Mouse (Mus musculus) heart, postnatal 0 days (tissue): Measurements from ENCODE around the gene Fam174b. TPM values are rescaled to one million over a fixed set of nuclear protein-coding genes. Genes with fewer than 3 reads are reported as not detected.

Experiments
- ATAC-seq: fragments of 200-750 bp; cut with Nextera tagmentation; 2 replicates; pipeline ENCODE4 v1.8.0; 2017; ENCODE audit warnings: low read depth, moderate number of reproducible peaks, moderate library complexity; ENCODE audit not compliant: insufficient read depth
- DNase-seq: peaks from one replicate; pipeline ENCODE4 v3.0.0-alpha.2; 2016; ENCODE audit warnings: low spot score
- H3K27ac ChIP-seq: fragments of 300-500 bp; sonication (generic); 2 replicates; pipeline ENCODE4 v1.5.1; 2014; ENCODE audit warnings: low read depth, mild to moderate bottlenecking
- H3K27me3 ChIP-seq: fragments of 300-500 bp; sonication (generic); 2 replicates; pipeline ENCODE4 v1.6.1; 2014; ENCODE audit warnings: low read length, mixed read lengths; ENCODE audit not compliant: control insufficient read depth, insufficient read depth
- H3K36me3 ChIP-seq: fragments of 300-500 bp; sonication (generic); replicated peaks from 2 replicates; pipeline ENCODE4 v1.6.1; 2014; ENCODE audit warnings: low read length, mixed read lengths; ENCODE audit not compliant: control insufficient read depth, insufficient read depth
- H3K4me1 ChIP-seq: fragments of 300-500 bp; sonication (generic); 2 replicates; pipeline ENCODE4 v1.6.1; 2014; ENCODE audit warnings: antibody characterized with exemption; ENCODE audit not compliant: control insufficient read depth, insufficient read depth
- H3K4me2 ChIP-seq: fragments of 300-500 bp; sonication (generic); 2 replicates; pipeline ENCODE4 v1.6.1; 2014; ENCODE audit warnings: low read depth, mild to moderate bottlenecking, low read length, moderate library complexity
- H3K4me3 ChIP-seq: fragments of 300-500 bp; sonication (generic); 2 replicates; pipeline ENCODE4 v1.5.1; 2014; ENCODE audit warnings: low read depth, low read length
- H3K9ac ChIP-seq: fragments of 300-500 bp; sonication (generic); replicated peaks from 2 replicates; pipeline ENCODE4 v1.6.1; 2014; ENCODE audit warnings: low read depth, low read length, mixed read lengths
- H3K9me3 ChIP-seq: fragments of 300-500 bp; sonication (generic); replicated peaks from 2 replicates; pipeline ENCODE4 v1.6.1; 2016; ENCODE audit warnings: low read length; ENCODE audit not compliant: control insufficient read depth
- CTCF ChIP-seq: IDR thresholded peaks from 2 replicates; pipeline ENCODE4 v1.5.1; 2016; ENCODE audit warnings: antibody characterized with exemption, control low read depth, low read depth
- EP300 ChIP-seq: IDR thresholded peaks from 2 replicates; pipeline ENCODE4 v1.6.1; 2016; ENCODE audit warnings: antibody characterized with exemption, low read depth
- WGBS: fragments of 180-500 bp; shearing (Covaris S2); extraction: QIAGEN DNeasy Blood & Tissue Kit; methylation state at CpG from one replicate; pipeline ENCODE4 v1.1.7; 2014; 5-methylcytosine and 5-hydroxymethylcytosine counted together
- polyA plus RNA-seq: library from polyadenylated mRNA; unstranded; fragments of >200 nt; fragmentation: Nextera tagmentation; extraction: Ambion mirVana; gene quantifications from 2 replicates; pipeline ENCODE4 v1.2.1, GENCODE M21; 2015
- total RNA-seq: library from RNA; depleted of rRNA; stranded (reverse); fragments of >200 nt; gene quantifications from 2 replicates; pipeline ENCODE4 v1.2.3, GENCODE M21; 2014; ENCODE audit warnings: low replicate concordance

Gene Fam174b
- total and polyA plus RNA-seq, 2 experiments from 2014 or later: 72.9 to 94.7 TPM

- no peak overlapping the region for H3K4me3 ChIP-seq
- H3K4me2 ChIP-seq: no peak overlapping the region
- 35% methylated on average over 10 of the region's 10 CpGs for WGBS
- peak; percentile 85 for ATAC-seq
- H3K27ac ChIP-seq: peak overlapping the region; percentile 5; the same call in 1 of the 2 replicates
- DNase-seq: peak; percentile 50
- no peaks in the 10 kb centered on the region for H3K36me3 ChIP-seq
- no peak for TF ChIP-seq EP300
- no peak for TF ChIP-seq CTCF
- no peaks in the 10 kb centered on the region for H3K27me3 ChIP-seq
- no peak overlapping the region for H3K9ac ChIP-seq
- H3K4me1 ChIP-seq: peaks cover 8% of the 10 kb centered on the region; the same call in 1 of the 2 replicates
- H3K9me3 ChIP-seq: no peaks in the 10 kb centered on the region; the same call in 1 of the 2 replicates
These were observed 9.6 kb upstream of the Fam174b start for GRCm38 (mm10) chr7:73730430-73731022.

- 91% methylated on average over 2 of the region's 2 CpGs for WGBS
- Histone ChIP-seq H3K4me1 (0 out of 2 replicates have a peak, but pooled peaks cover 4% of the 10 kb centered on the region), H3K36me3 (no peaks in the 10 kb centered on the region), H3K4me2 (no peak overlapping the region), H3K9ac (no peak overlapping the region), H3K27me3 (peaks cover 4% of the 10 kb centered on the region), H3K27ac (no peak overlapping the region), H3K9me3 (no peaks in the 10 kb centered on the region; the same call in 1 of the 2 replicates), H3K4me3 (no peak overlapping the region)
- no peak for ATAC-seq
- no peak for DNase-seq
- TF ChIP-seq CTCF (no peak), EP300 (no peak)
These were observed 4.1 kb upstream of the Fam174b start for GRCm38 (mm10) chr7:73736046-73736445.

GRCm38 (mm10) chr7:73741392-73741791 lies 1.3 kb downstream of the Fam174b start:
- H3K4me3 ChIP-seq: peak overlapping the region; percentile 76
- WGBS: 28% methylated on average over 5 of the region's 5 CpGs
- H3K27me3 ChIP-seq: peaks cover 4% of the 10 kb centered on the region
- no peaks in the 10 kb centered on the region for H3K36me3 ChIP-seq
- H3K9me3 ChIP-seq: no peaks in the 10 kb centered on the region
- DNase-seq (no peak), ATAC-seq (no peak)
- peak overlapping the region; percentile 96 for H3K4me2 ChIP-seq
- H3K27ac ChIP-seq: peak overlapping the region; percentile 84
- H3K9ac ChIP-seq: peak overlapping the region; percentile 75
- H3K4me1 ChIP-seq: peaks cover 12% of the 10 kb centered on the region; the same call in 1 of the 2 replicates
- TF ChIP-seq EP300: no peak
- no peak for TF ChIP-seq CTCF

GRCm38 (mm10) chr7:73741841-73742240 lies 1.7 kb downstream of the Fam174b start:
- TF ChIP-seq CTCF (no peak), EP300 (no peak)
- Histone ChIP-seq H3K4me3 (peak overlapping the region; percentile 76), H3K36me3 (no peaks in the 10 kb centered on the region), H3K9me3 (no peaks in the 10 kb centered on the region), H3K9ac (peak overlapping the region; percentile 75; the same call in 1 of the 2 replicates), H3K4me2 (peak overlapping the region; percentile 96), H3K4me1 (peaks cover 14% of the 10 kb centered on the region; the same call in 1 of the 2 replicates), H3K27me3 (peaks cover 4% of the 10 kb centered on the region), H3K27ac (peak overlapping the region; percentile 84)
- WGBS: 58% methylated on average over 6 of the region's 6 CpGs
- no peak for DNase-seq
- ATAC-seq: no peak

- Histone ChIP-seq H3K36me3 (no peaks in the 10 kb centered on the region), H3K9ac (no peak overlapping the region), H3K4me2 (peak overlapping the region; percentile 43), H3K27me3 (peaks cover 4% of the 10 kb centered on the region), H3K4me3 (no peak overlapping the region), H3K27ac (peak overlapping the region; percentile 92), H3K4me1 (peaks cover 25% of the 10 kb centered on the region; the same call in 1 of the 2 replicates), H3K9me3 (no peaks in the 10 kb centered on the region)
- WGBS: 32% methylated on average over 8 of the region's 8 CpGs
- TF ChIP-seq CTCF: no peak
- TF ChIP-seq EP300: peak; percentile 67; the same call in 1 of the 2 replicates
- DNase-seq (peak; percentile 81), ATAC-seq (peak; percentile 63)
These were observed 3.0 kb downstream of the Fam174b start for GRCm38 (mm10) chr7:73743144-73743543.
